Mouse (Mus musculus) central nervous system, embryonic 14 days (tissue): ENCODE measurements around the gene Ccdc32. TPM values are rescaled to one million over a fixed set of nuclear protein-coding genes. Genes with fewer than 3 reads are reported as not detected.

Experiments
- polyA plus RNA-seq: library from polyadenylated mRNA; depleted of rRNA; stranded (reverse); fragments of >200 nt; gene quantifications from 2 replicates; pipeline ENCODE4 v1.2.3, GENCODE M21; 2012; rRNA removed

Ccdc32 gene
- 22.3 and 22.7 TPM in 2 replicates for polyA plus RNA-seq

DNA sequence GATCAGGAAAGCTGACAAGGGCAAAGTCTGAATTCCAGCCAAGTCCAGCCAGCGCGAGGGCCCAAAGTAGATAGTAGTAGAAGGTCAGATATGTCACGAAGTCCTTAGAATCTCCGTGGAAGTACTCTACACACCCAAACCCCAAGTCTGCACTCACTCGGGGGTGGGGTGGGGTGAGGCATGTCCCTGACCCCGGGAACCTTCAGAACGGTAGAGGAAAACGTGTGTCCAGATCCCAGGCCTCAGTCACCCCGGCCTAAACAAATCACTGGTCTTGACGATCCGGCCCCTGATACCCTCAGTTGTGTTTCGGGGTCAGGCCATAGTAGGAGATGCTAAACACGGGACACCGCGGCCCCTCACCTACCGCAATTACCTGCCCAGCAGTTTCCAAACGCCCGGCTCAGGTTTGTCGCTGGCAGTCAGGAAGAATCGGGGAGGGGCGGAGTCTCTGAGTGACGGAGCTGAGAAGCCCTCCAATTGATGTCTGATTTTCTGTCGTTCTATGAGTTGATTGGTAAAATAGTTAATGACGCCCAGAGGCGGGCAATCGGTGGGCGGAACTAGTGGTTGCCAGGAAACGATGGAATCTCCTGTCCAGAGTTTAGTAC is at the start of gene Ccdc32:
Gene Ccdc32 (minus strand): TSS at position 453 of the 611 bp plus-strand sequence.

GRCm38 (mm10) chr2:119046649-119047611 is 17.7 kb upstream of the Ccdc32 start, which contains the start of gene Knl1:
Knl1 (plus strand) TSS chr2:119047119.

GRCm38 (mm10) chr2:119034656-119035396 is 5.6 kb upstream of the Ccdc32 start, which contains the start of gene Rpusd2:
Rpusd2 (plus strand) TSS chr2:119034790.

Other genes starting within 250 kb of the Ccdc32 start
- gene Disp2, start 249.7 kb downstream of the Ccdc32 start, polyA plus RNA-seq: 57.0 and 66.4 TPM in 2 replicates
- gene Knstrn, start 215.4 kb downstream of the Ccdc32 start, polyA plus RNA-seq: 40.0 and 55.7 TPM in 2 replicates
- 71.5 and 74.5 TPM in 2 replicates for gene Ivd, start 167.4 kb downstream of the Ccdc32 start, polyA plus RNA-seq
- gene Bahd1, start 129.0 kb downstream of the Ccdc32 start, polyA plus RNA-seq: 18.6 and 21.1 TPM in 2 replicates
- gene Chst14, start 102.9 kb downstream of the Ccdc32 start, polyA plus RNA-seq: 9.7 and 18.0 TPM in 2 replicates
- 6.4 and 7.4 TPM in 2 replicates for gene Rpusd2, start 5.4 kb upstream of the Ccdc32 start, polyA plus RNA-seq
- gene Knl1, start 17.7 kb upstream of the Ccdc32 start, polyA plus RNA-seq: 3.3 and 4.6 TPM in 2 replicates
- 17.6 and 20.3 TPM in 2 replicates for gene Rad51, start 83.4 kb upstream of the Ccdc32 start, polyA plus RNA-seq
- 38.1 and 41.3 TPM in 2 replicates for gene Rmdn3, start 127.6 kb upstream of the Ccdc32 start, polyA plus RNA-seq
- gene Gchfr, start 138.4 kb upstream of the Ccdc32 start, polyA plus RNA-seq: 2.6 and 5.8 TPM in 2 replicates
- gene Gm14137, start 145.1 kb upstream of the Ccdc32 start, polyA plus RNA-seq: 0.04 TPM in 2 replicates
- gene Zfyve19, start 179.2 kb upstream of the Ccdc32 start, polyA plus RNA-seq: 72.3 and 73.2 TPM in 2 replicates
- 44.6 and 44.8 TPM in 2 replicates for gene Dnajc17, start 179.4 kb upstream of the Ccdc32 start, polyA plus RNA-seq
- not detected in 2 replicates for gene Ppp1r14d, start 200.5 kb upstream of the Ccdc32 start, polyA plus RNA-seq
- 0.72 and 2.8 TPM in 2 replicates for gene Spint1, start 208.0 kb upstream of the Ccdc32 start, polyA plus RNA-seq
- gene Rhov, start 241.9 kb upstream of the Ccdc32 start, polyA plus RNA-seq: 8.8 and 11.9 TPM in 2 replicates